Mouse (Mus musculus) lung, embryonic 16.5 days (tissue): ENCODE measurements around the gene Barhl1. TPM values are rescaled to one million over a fixed set of nuclear protein-coding genes. Genes with fewer than 3 reads are reported as not detected.

ENCODE experiments used
- ATAC-seq: fragments of 200-750 bp; cut with Nextera tagmentation; 2 replicates; pipeline ENCODE4 v1.8.0; 2017; ENCODE audit warnings: low read depth, mild to moderate bottlenecking, moderate library complexity
- H3K27ac ChIP-seq: fragments of 300-500 bp; sonication (generic); 2 replicates; pipeline ENCODE4 v1.5.1; 2014; ENCODE audit warnings: mild to moderate bottlenecking, control low read depth, low read length
- H3K27me3 ChIP-seq: fragments of 300-500 bp; sonication (generic); 2 replicates; pipeline ENCODE4 v1.6.1; 2014; ENCODE audit warnings: low read depth, low read length, mixed read lengths; ENCODE audit not compliant: control insufficient read depth, insufficient read depth
- H3K36me3 ChIP-seq: fragments of 300-500 bp; sonication (generic); 2 replicates; pipeline ENCODE4 v1.6.1; 2014; ENCODE audit warnings: low read length; ENCODE audit not compliant: control insufficient read depth, insufficient read depth
- H3K4me1 ChIP-seq: fragments of 300-500 bp; sonication (generic); replicated peaks from 2 replicates; pipeline ENCODE4 v1.6.1; 2014; ENCODE audit warnings: low read length, mixed read lengths; ENCODE audit not compliant: control insufficient read depth, insufficient read depth
- H3K4me2 ChIP-seq: fragments of 300-500 bp; sonication (generic); 2 replicates; pipeline ENCODE4 v1.6.1; 2014; ENCODE audit warnings: low read depth, low read length, control low read depth
- H3K4me3 ChIP-seq: fragments of 300-500 bp; sonication (generic); 2 replicates; pipeline ENCODE4 v1.5.1; 2014; ENCODE audit warnings: mild to moderate bottlenecking, low read length, control low read depth
- H3K9ac ChIP-seq: fragments of 300-500 bp; sonication (generic); 2 replicates; pipeline ENCODE4 v1.6.1; 2014; ENCODE audit warnings: low read length, control low read depth
- H3K9me3 ChIP-seq: fragments of 300-500 bp; sonication (generic); 2 replicates; pipeline ENCODE4 v1.6.1; 2016; ENCODE audit warnings: low read length; ENCODE audit not compliant: control insufficient read depth
- WGBS: fragments of 180-500 bp; shearing (Covaris S2); extraction: QIAGEN DNeasy Blood & Tissue Kit; methylation state at CpG from one replicate; pipeline ENCODE4 v1.1.7; 2014; 5-methylcytosine and 5-hydroxymethylcytosine counted together
- polyA plus RNA-seq: library from polyadenylated mRNA; unstranded; fragments of >200 nt; fragmentation: Nextera tagmentation; extraction: Ambion mirVana; gene quantifications from 2 replicates; pipeline ENCODE4 v1.2.1, GENCODE M21; 2015

Barhl1 gene
- polyA plus RNA-seq, 1 experiment from 2014 or later: not detected

- Histone ChIP-seq H3K27ac (no peak overlapping the region), H3K27me3 (no peaks in the 10 kb centered on the region), H3K4me3 (no peak overlapping the region), H3K9me3 (no peaks in the 10 kb centered on the region), H3K4me1 (no peaks in the 10 kb centered on the region), H3K9ac (no peak overlapping the region), H3K36me3 (peaks cover 14% of the 10 kb centered on the region), H3K4me2 (no peak overlapping the region)
- 86% methylated on average over 4 of the region's 4 CpGs for WGBS
- ATAC-seq: no peak
Measured at GRCm38 (mm10) chr2:28859303-28859702, 57.2 kb downstream of the Barhl1 start.

Other genes with a start within 250 kb of the Barhl1 start
- gene Spaca9, start 216.9 kb downstream of the Barhl1 start, polyA plus RNA-seq: 6.5 and 9.6 TPM in 2 replicates
- gene Ak8, start 216.5 kb downstream of the Barhl1 start, polyA plus RNA-seq: 4.2 and 4.7 TPM in 2 replicates
- 11.4 and 13.2 TPM in 2 replicates for gene Gtf3c4, start 76.3 kb downstream of the Barhl1 start, polyA plus RNA-seq
- 13.2 and 15.8 TPM in 2 replicates for gene Ddx31, start 76.3 kb downstream of the Barhl1 start, polyA plus RNA-seq
- 0.70 and 1.1 TPM in 2 replicates for gene Cfap77, start 138.4 kb upstream of the Barhl1 start, polyA plus RNA-seq
- 11.5 and 12.2 TPM in 2 replicates for gene Ttf1, start 143.6 kb upstream of the Barhl1 start, polyA plus RNA-seq
- gene Setx, start 207.5 kb upstream of the Barhl1 start, polyA plus RNA-seq: 8.2 and 9.6 TPM in 2 replicates